Mouse (Mus musculus): Measurements from ENCODE around the gene Mei1.

GRCm38 (mm10) chr15:82073490-82073889, 3.7 kb downstream of the Mei1 start:
- TF ChIP-seq CTCF (IDR thresholded peaks at IDR 0.05; ENCODE audit: low read depth, low read length) (no peak), GATA1 (IDR thresholded peaks at IDR 0.05; ENCODE audit: borderline replicate concordance, low read length) (no peak), GATA2 (IDR thresholded peaks at IDR 0.05; ENCODE audit: borderline replicate concordance, low read depth, low read length) (no peak), POLR2AphosphoS5 (IDR thresholded peaks at IDR 0.05; ENCODE audit: insufficient replicate concordance, low read depth, low read length) (no peak)

All from G1E (cell line).